Mouse (Mus musculus) limb, embryonic 11.5 days (tissue): ENCODE data around the gene Aldh1l1. TPM values are rescaled to one million over a fixed set of nuclear protein-coding genes. Genes with fewer than 3 reads are reported as not detected.

Experiments used
- ATAC-seq: fragments of 200-750 bp; cut with Nextera tagmentation; 2 replicates; pipeline ENCODE4 v1.8.0; 2017; ENCODE audit warnings: low read depth; ENCODE audit not compliant: insufficient number of reproducible peaks, low FRiP score, low TSS enrichment
- DNase-seq: peaks from one replicate; pipeline ENCODE4 v3.0.0-alpha.2; 2015; ENCODE audit warnings: low spot score
- H3K27ac ChIP-seq: fragments of 300-500 bp; sonication (generic); replicated peaks from 2 replicates; pipeline ENCODE4 v1.5.1; 2014; ENCODE audit warnings: low read depth, mild to moderate bottlenecking, low read length
- H3K27me3 ChIP-seq: fragments of 300-500 bp; sonication (generic); 2 replicates; pipeline ENCODE4 v1.6.1; 2014; ENCODE audit warnings: mild to moderate bottlenecking, low read length, mixed read lengths; ENCODE audit not compliant: control insufficient read depth, insufficient read depth
- H3K36me3 ChIP-seq: fragments of 300-500 bp; sonication (generic); 2 replicates; pipeline ENCODE4 v1.6.1; 2014; ENCODE audit warnings: mild to moderate bottlenecking, low read length, moderate library complexity, mixed read lengths; ENCODE audit not compliant: control insufficient read depth, insufficient read depth
- H3K4me1 ChIP-seq: fragments of 300-500 bp; sonication (generic); 2 replicates; pipeline ENCODE4 v1.6.1; 2014; ENCODE audit warnings: low read length, mixed read lengths; ENCODE audit not compliant: control insufficient read depth, insufficient read depth
- H3K4me2 ChIP-seq: fragments of 300-500 bp; sonication (generic); 2 replicates; pipeline ENCODE4 v1.6.1; 2014; ENCODE audit warnings: low read depth, mild to moderate bottlenecking, moderate library complexity; ENCODE audit not compliant: severe bottlenecking
- H3K4me3 ChIP-seq: fragments of 300-500 bp; sonication (generic); 2 replicates; pipeline ENCODE4 v1.5.1; 2014; ENCODE audit warnings: low read depth, low read length
- H3K9ac ChIP-seq: fragments of 300-500 bp; sonication (generic); 2 replicates; pipeline ENCODE4 v1.6.1; 2014; ENCODE audit warnings: mild to moderate bottlenecking, low read length
- H3K9me3 ChIP-seq: fragments of 300-500 bp; sonication (generic); 2 replicates; pipeline ENCODE4 v1.6.1; 2016; ENCODE audit warnings: low read length; ENCODE audit not compliant: control insufficient read depth
- WGBS: fragments of 180-500 bp; shearing (Covaris S2); extraction: QIAGEN DNeasy Blood & Tissue Kit; methylation state at CpG from one replicate; pipeline ENCODE4 v1.1.7; 2014; 5-methylcytosine and 5-hydroxymethylcytosine counted together
- polyA plus RNA-seq: library from polyadenylated mRNA; unstranded; fragments of >200 nt; fragmentation: Nextera tagmentation; extraction: Ambion mirVana; gene quantifications from 2 replicates; pipeline ENCODE4 v1.2.1, GENCODE M21; 2014

The Aldh1l1 gene
- polyA plus RNA-seq, 1 experiment from 2014 or later, result 0.57 TPM

DNA sequence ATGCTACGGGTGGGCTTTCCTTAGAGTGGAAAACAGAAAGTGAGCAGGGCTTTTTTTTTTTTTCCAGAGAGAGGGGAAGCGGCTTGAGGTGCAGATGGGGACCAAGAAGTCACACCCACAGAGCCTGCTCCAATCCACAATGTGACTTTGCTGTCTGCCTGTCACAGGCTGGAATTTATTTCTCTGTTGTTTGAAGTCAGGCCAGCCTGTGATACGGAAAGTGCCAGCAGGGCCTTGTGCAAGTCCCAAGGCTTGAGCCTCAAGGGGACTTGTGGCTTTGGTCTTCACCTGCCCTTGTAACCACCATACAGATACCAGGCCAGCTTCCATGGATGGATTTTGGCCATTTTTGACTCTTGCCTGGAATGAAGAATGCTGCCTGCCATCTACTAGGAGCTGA is 32.7 kb downstream of the Aldh1l1 start:
- H3K36me3 ChIP-seq, result no peaks in the 10 kb centered on the region
- 56% methylated on average over 3 of the region's 3 CpGs for WGBS
- no peak for DNase-seq

DNA sequence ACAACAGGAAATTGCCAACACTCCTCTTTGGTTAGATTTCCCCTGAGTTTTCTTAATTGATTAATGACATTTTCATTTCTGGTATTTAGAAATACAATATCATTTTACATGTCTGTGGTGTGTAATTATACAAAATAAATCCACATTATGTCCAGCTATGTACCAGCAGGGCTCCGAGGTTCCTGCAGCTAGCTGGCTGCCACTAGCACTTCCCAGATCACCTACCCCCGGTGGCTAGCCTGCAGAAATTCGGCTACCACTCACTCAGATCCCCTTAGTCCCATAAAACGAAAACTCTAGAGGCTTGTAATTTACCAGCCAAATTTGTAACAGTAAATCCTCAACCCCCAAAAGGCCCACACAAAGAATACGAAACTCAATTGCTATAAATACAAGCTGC is 33.1 kb downstream of the Aldh1l1 start:
- 31% methylated on average over 5 of the region's 5 CpGs for WGBS
- no peak overlapping the region for H3K9ac ChIP-seq
- no peak overlapping the region for H3K27ac ChIP-seq
- H3K4me2 ChIP-seq, result no peak overlapping the region
- ATAC-seq (no peak), DNase-seq (no peak)
- H3K27me3 ChIP-seq, result no peaks in the 10 kb centered on the region
- H3K4me1 ChIP-seq, result no peaks in the 10 kb centered on the region
- no peaks in the 10 kb centered on the region for H3K9me3 ChIP-seq
- no peak overlapping the region for H3K4me3 ChIP-seq
- H3K36me3 ChIP-seq, result no peaks in the 10 kb centered on the region

More for the DNA sequence above, 32.7 kb downstream of the Aldh1l1 start:
- Histone ChIP-seq H3K4me1 (no peaks in the 10 kb centered on the region), H3K9ac (no peak overlapping the region), H3K4me3 (no peak overlapping the region), H3K27me3 (no peaks in the 10 kb centered on the region), H3K27ac (no peak overlapping the region), H3K9me3 (no peaks in the 10 kb centered on the region), H3K4me2 (no peak overlapping the region)
- no peak for ATAC-seq

DNA sequence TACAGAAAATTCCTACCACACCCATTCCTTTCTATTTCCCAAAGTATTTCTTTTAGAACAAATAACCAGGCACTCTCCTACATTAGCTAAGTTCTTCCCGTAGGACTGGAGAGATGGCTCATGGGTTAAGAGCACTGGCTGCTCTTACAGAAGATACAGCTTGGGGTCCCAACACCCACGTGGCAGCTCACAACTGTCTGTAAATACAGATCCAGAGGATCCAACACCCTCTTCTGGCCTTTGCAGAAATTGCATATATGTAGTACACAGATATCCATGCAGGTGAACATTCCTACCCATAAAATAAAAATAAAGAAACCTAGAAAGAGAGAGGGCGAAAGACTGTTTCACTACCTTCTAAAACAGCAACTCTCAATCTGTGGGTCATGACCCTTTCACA is 40.2 kb downstream of the Aldh1l1 start:
- no peak overlapping the region for H3K4me2 ChIP-seq
- no peak overlapping the region for H3K9ac ChIP-seq
- ATAC-seq (no peak), DNase-seq (no peak)
- no peaks in the 10 kb centered on the region for H3K36me3 ChIP-seq
- H3K4me3 ChIP-seq, result no peak overlapping the region
- no peaks in the 10 kb centered on the region for H3K27me3 ChIP-seq
- WGBS, result 69% methylated on average over 3 of the region's 3 CpGs
- H3K9me3 ChIP-seq, result no peaks in the 10 kb centered on the region
- no peaks in the 10 kb centered on the region for H3K4me1 ChIP-seq
- no peak overlapping the region for H3K27ac ChIP-seq

DNA sequence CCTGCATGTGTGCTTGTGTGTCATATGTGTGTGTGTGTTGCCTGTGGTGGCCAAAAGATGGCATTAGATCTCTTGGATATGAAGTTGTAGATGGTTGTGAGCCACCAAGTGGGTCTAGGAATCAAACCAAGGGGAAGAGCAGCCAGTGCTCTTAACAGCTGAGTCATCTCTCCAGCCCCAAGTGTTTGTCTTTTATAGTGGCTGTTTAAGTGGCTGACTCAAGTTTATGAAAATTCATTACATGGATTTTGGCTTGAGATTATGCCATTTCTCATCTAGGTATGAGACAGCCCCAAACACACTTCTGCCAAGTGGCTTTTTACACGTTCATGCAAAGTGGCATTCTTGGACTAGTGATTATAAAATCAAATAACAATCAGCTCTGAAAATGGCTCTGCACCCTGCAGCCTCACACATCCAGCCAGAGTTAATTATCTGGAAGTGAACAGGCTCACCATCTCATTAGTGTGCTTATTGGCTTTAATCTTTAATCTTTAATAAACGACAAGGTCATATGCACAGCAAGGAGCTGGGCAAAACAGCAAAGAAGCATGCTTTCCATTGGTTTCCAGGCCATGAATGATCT is 43.3 kb downstream of the Aldh1l1 start:
- Histone ChIP-seq H3K9me3 (no peaks in the 10 kb centered on the region), H3K4me3 (no peak overlapping the region), H3K27ac (no peak overlapping the region), H3K4me1 (no peaks in the 10 kb centered on the region), H3K36me3 (no peaks in the 10 kb centered on the region), H3K9ac (no peak overlapping the region), H3K27me3 (no peaks in the 10 kb centered on the region), H3K4me2 (no peak overlapping the region)
- WGBS, result 55% methylated on average over 2 of the region's 2 CpGs
- DNase-seq (no peak), ATAC-seq (no peak)

DNA sequence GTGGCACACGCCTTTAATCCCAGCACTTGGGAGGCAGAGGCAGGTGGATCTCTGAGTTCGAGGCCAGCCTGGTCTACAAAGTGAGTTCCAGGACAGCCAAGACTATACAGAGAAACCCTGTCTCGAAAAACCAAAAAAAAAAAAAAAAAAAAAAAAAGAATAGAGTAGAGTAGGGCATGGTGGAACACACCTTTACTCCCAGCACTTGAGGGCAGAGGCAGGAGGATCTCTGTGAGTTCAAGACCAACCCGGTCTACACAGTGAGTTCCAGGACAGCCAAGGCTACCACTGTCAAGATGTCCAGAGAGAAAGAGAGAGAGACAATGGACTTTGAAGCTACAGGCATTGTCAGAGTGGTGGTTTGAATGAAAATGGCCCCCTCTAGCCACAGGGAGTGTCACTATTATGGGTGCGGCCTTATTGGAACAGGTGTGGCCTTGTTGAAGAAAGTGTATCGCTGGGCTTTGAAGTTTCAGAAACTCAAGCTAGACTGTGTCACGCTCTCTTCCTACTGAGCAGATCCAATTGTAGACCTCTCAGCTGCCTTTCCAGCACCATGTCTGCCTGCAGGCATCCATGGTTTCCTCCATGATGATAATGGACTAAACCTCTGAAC is 46.5 kb downstream of the Aldh1l1 start:
- WGBS, result 92% methylated on average over 6 of the region's 7 CpGs
- Histone ChIP-seq H3K9ac (no peak overlapping the region), H3K9me3 (no peaks in the 10 kb centered on the region), H3K4me3 (no peak overlapping the region), H3K27me3 (no peaks in the 10 kb centered on the region), H3K27ac (no peak overlapping the region), H3K36me3 (no peaks in the 10 kb centered on the region), H3K4me2 (no peak overlapping the region), H3K4me1 (no peaks in the 10 kb centered on the region)
- no peak for DNase-seq
- ATAC-seq, result no peak

DNA sequence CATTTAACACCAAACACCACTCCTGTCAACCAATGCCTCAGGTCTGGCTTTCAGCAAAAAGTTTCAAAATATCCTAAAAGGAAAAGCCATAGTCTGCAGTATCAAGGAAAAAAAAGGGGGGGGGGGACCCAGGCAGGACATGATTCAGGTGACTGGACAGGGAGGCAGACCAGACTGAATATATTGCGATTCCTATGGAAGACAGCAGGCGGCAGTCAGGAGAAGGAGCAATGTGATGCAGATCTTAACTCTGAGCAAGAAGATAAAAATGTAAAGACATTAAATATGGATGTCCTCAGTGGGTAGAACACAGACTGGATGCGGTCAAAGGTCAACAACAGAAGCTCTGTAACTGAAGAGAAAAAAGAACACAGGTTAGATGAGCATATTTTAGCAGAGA is 47.3 kb downstream of the Aldh1l1 start:
- H3K27ac ChIP-seq, result no peak overlapping the region
- H3K4me3 ChIP-seq, result no peak overlapping the region
- 84% methylated on average over 3 of the region's 3 CpGs for WGBS
- H3K4me2 ChIP-seq, result no peak overlapping the region
- DNase-seq, result no peak
- no peaks in the 10 kb centered on the region for H3K36me3 ChIP-seq
- no peak for ATAC-seq
- no peaks in the 10 kb centered on the region for H3K9me3 ChIP-seq
- no peaks in the 10 kb centered on the region for H3K27me3 ChIP-seq
- H3K9ac ChIP-seq, result no peak overlapping the region
- H3K4me1 ChIP-seq, result no peaks in the 10 kb centered on the region

DNA sequence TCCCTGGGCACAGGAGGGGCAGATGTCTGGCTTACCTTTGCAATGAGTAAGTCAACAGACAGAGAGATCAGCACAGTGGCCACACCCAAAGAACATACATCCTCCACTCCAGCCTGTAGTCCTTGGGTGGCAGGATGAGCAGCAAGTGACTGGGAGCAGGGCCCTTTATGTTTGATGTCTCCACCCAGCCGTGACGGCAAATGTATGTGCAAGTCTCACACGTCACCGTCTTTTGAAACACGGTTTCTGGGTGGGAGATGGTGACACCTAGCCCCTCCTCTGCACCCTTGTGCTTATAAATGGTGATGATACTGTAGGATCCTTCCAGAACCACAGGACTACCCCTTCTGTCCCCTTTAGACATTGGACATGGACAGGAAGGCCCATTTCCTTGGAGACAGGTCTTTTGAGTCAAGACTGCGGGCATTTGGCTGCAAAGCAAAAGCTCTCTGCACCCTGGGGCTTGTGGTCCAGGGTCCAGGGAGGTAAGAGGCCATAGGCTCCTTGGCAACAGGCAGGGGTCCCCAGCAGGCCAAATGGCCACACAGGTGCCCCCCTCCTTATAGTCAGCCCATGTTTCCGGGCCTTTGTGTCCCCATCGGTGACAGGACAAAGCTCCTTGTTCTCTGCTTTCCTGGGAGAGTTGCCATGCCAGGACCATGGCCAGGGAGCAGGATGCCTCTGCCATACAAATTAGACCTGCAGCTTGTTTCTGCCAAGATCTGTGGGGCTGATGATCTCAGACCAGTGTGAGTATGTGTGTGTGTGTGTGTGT is 48.7 kb downstream of the Aldh1l1 start:
- no peaks in the 10 kb centered on the region for H3K36me3 ChIP-seq
- H3K9ac ChIP-seq, result no peak overlapping the region
- H3K4me3 ChIP-seq, result no peak overlapping the region
- no peaks in the 10 kb centered on the region for H3K4me1 ChIP-seq
- 77% methylated on average over 8 of the region's 8 CpGs for WGBS
- DNase-seq (no peak), ATAC-seq (no peak)
- no peak overlapping the region; the same call in 1 of the 2 replicates for H3K4me2 ChIP-seq
- no peaks in the 10 kb centered on the region for H3K9me3 ChIP-seq
- no peaks in the 10 kb centered on the region for H3K27me3 ChIP-seq
- no peak overlapping the region for H3K27ac ChIP-seq

DNA sequence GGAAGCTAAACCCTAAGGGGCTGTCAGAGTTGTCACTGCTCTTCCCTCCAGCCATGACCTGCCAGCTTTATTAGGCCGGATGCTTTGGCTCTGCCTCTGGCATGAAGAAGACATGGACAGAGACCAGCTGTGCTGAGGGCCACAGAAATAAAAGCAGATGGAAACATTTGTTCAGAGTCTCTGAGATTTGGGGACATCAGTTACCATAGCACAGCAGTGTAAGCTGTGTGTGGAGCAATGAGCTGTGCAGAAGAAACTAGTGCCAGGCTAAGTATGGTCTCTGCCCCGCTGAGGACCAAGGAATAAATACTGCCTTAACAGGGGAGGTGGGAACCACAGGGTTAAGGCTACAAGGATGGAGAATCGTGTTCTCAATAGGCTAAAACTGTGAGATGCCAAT is 50.6 kb downstream of the Aldh1l1 start:
- 78% methylated on average over 3 of the region's 3 CpGs for WGBS
- no peak overlapping the region for H3K4me3 ChIP-seq
- no peak for ATAC-seq
- no peaks in the 10 kb centered on the region for H3K9me3 ChIP-seq
- H3K9ac ChIP-seq, result no peak overlapping the region
- no peak for DNase-seq
- no peaks in the 10 kb centered on the region for H3K36me3 ChIP-seq
- no peak overlapping the region for H3K27ac ChIP-seq
- no peak overlapping the region for H3K4me2 ChIP-seq
- H3K27me3 ChIP-seq, result no peaks in the 10 kb centered on the region
- no peaks in the 10 kb centered on the region for H3K4me1 ChIP-seq
